Comparison of ENCODE assay signal across 13 mouse cellular contexts in genomic region chr3:152320972-152321645, GRCm38 (mm10). TPM values are rescaled to one million over a fixed set of nuclear protein-coding genes. Genes with fewer than 3 reads are reported as not detected.
A peak's percentile ranks its signal among the peaks of the same experiment; 100 is the strongest.
DNase-seq lines count a peak whose midpoint lies in the region; ATAC-seq and TF ChIP-seq lines count a peak whose summit lies in the region.
"Had no signal": no experiment of that assay in that cellular context is flagged by ENCODE, and none has a peak within 500 bp of the region (broad histone marks: within the 10 kb centered on the region; RNA-seq: fewer than 3 reads in every experiment).

No protein-coding gene starts in this region.

- TF ChIP-seq CTCF in cerebellum, adult 2 months (IDR thresholded peaks at IDR 0.05; ENCODE audit: borderline replicate concordance, insufficient read depth, low read depth, low read length), result no peak

- no peak for ATAC-seq in heart, embryonic 11.5 days (replicated peaks; ENCODE audit: insufficient number of reproducible peaks, low FRiP score, low TSS enrichment)
- ATAC-seq in midbrain, embryonic 16.5 days, result no peak
- ATAC-seq in forebrain, embryonic 15.5 days (replicated peaks), result no peak

- no peak overlapping the region for H3K9ac ChIP-seq in heart, embryonic 11.5 days (ENCODE audit: low read depth, low read length)
- no peak overlapping the region for H3K9ac ChIP-seq in midbrain, embryonic 16.5 days (ENCODE audit: low read depth, low read length)
- no peak overlapping the region for H3K9ac ChIP-seq in forebrain, embryonic 15.5 days (replicated peaks)

- H3K9me3 ChIP-seq in heart, embryonic 11.5 days (replicated peaks; ENCODE audit: control insufficient read depth, low read length), result no peaks in the 10 kb centered on the region
- no peaks in the 10 kb centered on the region for H3K9me3 ChIP-seq in midbrain, embryonic 16.5 days (replicated peaks; ENCODE audit: control insufficient read depth, low read length, poor library complexity, severe bottlenecking)
- no peaks in the 10 kb centered on the region for H3K9me3 ChIP-seq in forebrain, embryonic 15.5 days
- H3K9me3 ChIP-seq: hindbrain, embryonic 10.5 days had no signal

- H3K4me2 ChIP-seq in heart, embryonic 11.5 days, result no peak overlapping the region
- H3K4me2 ChIP-seq in midbrain, embryonic 16.5 days (ENCODE audit: low read length), result no peak overlapping the region
- H3K4me2 ChIP-seq in forebrain, embryonic 15.5 days (replicated peaks), result no peak overlapping the region

- DNase-seq in heart, adult 8-10 months (ENCODE audit: low spot score), result peak; percentile 65
- peak; percentile 21 for DNase-seq in CD4-positive helper T cell, adult 2 months (ENCODE audit: low read depth, low spot score)
- DNase-seq in adipocyte (ENCODE audit: low spot score), result peak; percentile 24
- peak; percentile 40 for DNase-seq in induced T-regulatory cell, adult 2 months (ENCODE audit: low read depth)
- no peak for DNase-seq in cerebellum, adult 2 months
- DNase-seq: cerebellum, adult 9-11 months; kidney, adult 8-10 months; lung, adult 2 months; right cerebral cortex, postnatal 25 days had no signal

- peaks cover 4% of the 10 kb centered on the region; the same call in 1 of the 2 replicates for H3K36me3 ChIP-seq in heart, embryonic 11.5 days (ENCODE audit: control insufficient read depth, insufficient read depth, low read length)
- H3K36me3 ChIP-seq in midbrain, embryonic 16.5 days (ENCODE audit: control insufficient read depth, insufficient read depth, low read length), result peaks cover 17% of the 10 kb centered on the region
- H3K36me3 ChIP-seq in forebrain, embryonic 15.5 days, result peaks cover 18% of the 10 kb centered on the region

- no peaks in the 10 kb centered on the region for H3K4me1 ChIP-seq in heart, embryonic 11.5 days (ENCODE audit: control insufficient read depth, insufficient read depth, low read length)
- no peaks in the 10 kb centered on the region for H3K4me1 ChIP-seq in midbrain, embryonic 16.5 days (ENCODE audit: control insufficient read depth, insufficient read depth, low read length)
- H3K4me1 ChIP-seq in cerebellum, adult 2 months (ENCODE audit: control insufficient read depth, insufficient read depth, low read length), result no peaks in the 10 kb centered on the region
- H3K4me1 ChIP-seq in forebrain, embryonic 15.5 days, result no peaks in the 10 kb centered on the region
- H3K4me1 ChIP-seq: hindbrain, embryonic 10.5 days had no signal

- no peak overlapping the region for H3K27ac ChIP-seq in heart, embryonic 11.5 days (ENCODE audit: low read depth, low read length)
- no peak overlapping the region for H3K27ac ChIP-seq in midbrain, embryonic 16.5 days (ENCODE audit: low read length)
- H3K27ac ChIP-seq in cerebellum, adult 2 months (ENCODE audit: insufficient read depth, low read length), result no peak overlapping the region
- no peak overlapping the region for H3K27ac ChIP-seq in forebrain, embryonic 15.5 days (replicated peaks)
- H3K27ac ChIP-seq: hindbrain, embryonic 10.5 days had no signal

- TF ChIP-seq POLR2A in cerebellum, adult 2 months (IDR thresholded peaks at IDR 0.05; ENCODE audit: borderline replicate concordance, insufficient read depth, low read length), result no peak

- H3K27me3 ChIP-seq in heart, embryonic 11.5 days (ENCODE audit: control insufficient read depth, insufficient read depth, low read length), result no peaks in the 10 kb centered on the region
- no peaks in the 10 kb centered on the region for H3K27me3 ChIP-seq in midbrain, embryonic 16.5 days (ENCODE audit: control insufficient read depth, insufficient read depth, low read depth, low read length)
- no peaks in the 10 kb centered on the region for H3K27me3 ChIP-seq in cerebellum, adult 2 months (ENCODE audit: control insufficient read depth, insufficient read depth, low read length)
- no peaks in the 10 kb centered on the region for H3K27me3 ChIP-seq in forebrain, embryonic 15.5 days

- no peak overlapping the region for H3K4me3 ChIP-seq in heart, embryonic 11.5 days (ENCODE audit: low read depth, low read length)
- no peak overlapping the region for H3K4me3 ChIP-seq in midbrain, embryonic 16.5 days (ENCODE audit: low read depth, low read length)
- H3K4me3 ChIP-seq in cerebellum, adult 2 months (replicated peaks; ENCODE audit: insufficient read depth, low read depth, low read length), result no peak overlapping the region
- H3K4me3 ChIP-seq in forebrain, embryonic 15.5 days, result no peak overlapping the region
- H3K4me3 ChIP-seq: hindbrain, embryonic 10.5 days had no signal

- 88% methylated on average over 10 of the region's 10 CpGs for WGBS in heart, embryonic 11.5 days (ENCODE audit: insufficient replicate concordance)
- 93% methylated on average over 10 of the region's 10 CpGs for WGBS in midbrain, embryonic 16.5 days
- 83% methylated on average over 10 of the region's 10 CpGs for WGBS in cerebellum, adult 2 months
- 94% methylated on average over 10 of the region's 10 CpGs for WGBS in forebrain, embryonic 15.5 days

RNA-seq across cellular contexts. Expression of gene Miga1, which starts 19.1 kb away (rescaled TPM):
- 10 to 100 TPM; 10.4 to 15.8 (median 10.9) TPM for total RNA-seq in heart, adult 8-10 months (2022)
- polyA plus RNA-seq in heart, embryonic 11.5 days (2014; fragmentation: Nextera tagmentation; extraction: Ambion mirVana), result 12.8 and 16.7 TPM in 2 replicates
- polyA plus RNA-seq in midbrain, embryonic 16.5 days (2015; fragmentation: Nextera tagmentation; extraction: Ambion mirVana), result 18.4 and 19.3 TPM in 2 replicates
- polyA plus RNA-seq in cerebellum, adult 2 months (2012; rRNA removed), result 52.1 and 56.3 TPM in 2 replicates
- 24.6 and 26.5 TPM in 2 replicates for polyA plus RNA-seq in forebrain, embryonic 15.5 days (2015; fragmentation: Nextera tagmentation; extraction: Ambion mirVana)

RNA-seq across cellular contexts. Expression of gene Usp33, which starts 25.2 kb away (rescaled TPM):
- 10 to 100 TPM; 24.5 to 25.5 (median 24.6) TPM for total RNA-seq in heart, adult 8-10 months (2022)
- polyA plus RNA-seq in heart, embryonic 11.5 days (2014; fragmentation: Nextera tagmentation; extraction: Ambion mirVana), result 31.9 and 35.1 TPM in 2 replicates
- 99.6 and 102 TPM in 2 replicates for polyA plus RNA-seq in midbrain, embryonic 16.5 days (2015; fragmentation: Nextera tagmentation; extraction: Ambion mirVana)
- 101 and 111 TPM in 2 replicates for polyA plus RNA-seq in cerebellum, adult 2 months (2012; rRNA removed)
- 86.0 and 89.1 TPM in 2 replicates for polyA plus RNA-seq in forebrain, embryonic 15.5 days (2015; fragmentation: Nextera tagmentation; extraction: Ambion mirVana)

RNA-seq across cellular contexts. Expression of gene Nexn, which starts 55.0 kb away (rescaled TPM):
- total RNA-seq in heart, adult 8-10 months (2022), result 100 to 1,000 TPM; 264 to 407 (median 333) TPM
- 165 and 210 TPM in 2 replicates for polyA plus RNA-seq in heart, embryonic 11.5 days (2014; fragmentation: Nextera tagmentation; extraction: Ambion mirVana)
- polyA plus RNA-seq in midbrain, embryonic 16.5 days (2015; fragmentation: Nextera tagmentation; extraction: Ambion mirVana), result 1.8 TPM in 2 replicates
- 5.3 and 6.5 TPM in 2 replicates for polyA plus RNA-seq in cerebellum, adult 2 months (2012; rRNA removed)
- polyA plus RNA-seq in forebrain, embryonic 15.5 days (2015; fragmentation: Nextera tagmentation; extraction: Ambion mirVana), result 2.8 and 3.9 TPM in 2 replicates

Comparison
In these comparisons a context has a peak if more than half of its experiments do, and no peak if none do; other contexts are left out.
1. DNase-seq: peak in heart, adult 8-10 months (single experiment), CD4-positive helper T cell, adult 2 months (single experiment), adipocyte (single experiment) and induced T-regulatory cell, adult 2 months (single experiment); none in cerebellum, adult 2 months (0 of 2).
2. RNA of gene Nexn, which starts 55.0 kb away (polyA plus RNA-seq): 165 to 210 TPM in heart, embryonic 11.5 days; 5.3 to 6.5 TPM in cerebellum, adult 2 months, 2.8 to 3.9 TPM in forebrain, embryonic 15.5 days and 1.8 TPM in midbrain, embryonic 16.5 days; every median in the first group is over 10 times any median in the second.